Mouse (Mus musculus) lung, postnatal 36 days (tissue): ENCODE results near the gene Fam155a.
A peak's percentile ranks its signal among the peaks of the same experiment; 100 is the strongest.
"Not testable (repeated sequence)": the region's sequence is repeated elsewhere in the genome, so short reads cannot be mapped to it uniquely, and the experiment has no call there.

Experiments
- DNase-seq: peaks from one replicate; pipeline ENCODE4 v3.0.0; 2022; ENCODE audit warnings: mixed read lengths

The Fam155a gene

DNA sequence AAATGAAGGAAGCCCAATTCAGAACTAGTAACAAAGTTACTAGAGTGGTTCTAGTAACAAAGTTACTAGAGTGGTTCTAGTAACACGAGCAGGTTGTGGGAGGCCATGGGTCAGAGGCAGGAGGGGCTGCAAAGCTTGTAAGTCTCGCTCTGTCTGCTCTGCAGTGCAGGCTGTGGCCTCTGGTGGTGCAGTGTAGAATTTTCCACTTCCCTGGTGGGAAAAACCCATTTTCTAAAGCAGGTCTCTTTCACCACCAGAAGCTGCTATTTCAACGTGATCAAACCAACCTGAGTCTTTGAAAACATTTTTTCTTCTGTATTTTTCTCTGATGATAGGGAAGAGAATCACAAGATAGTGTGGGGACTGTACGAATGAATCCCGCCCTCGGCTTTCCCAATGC lies 372.9 kb downstream of the Fam155a start:
- no peak for DNase-seq

DNA sequence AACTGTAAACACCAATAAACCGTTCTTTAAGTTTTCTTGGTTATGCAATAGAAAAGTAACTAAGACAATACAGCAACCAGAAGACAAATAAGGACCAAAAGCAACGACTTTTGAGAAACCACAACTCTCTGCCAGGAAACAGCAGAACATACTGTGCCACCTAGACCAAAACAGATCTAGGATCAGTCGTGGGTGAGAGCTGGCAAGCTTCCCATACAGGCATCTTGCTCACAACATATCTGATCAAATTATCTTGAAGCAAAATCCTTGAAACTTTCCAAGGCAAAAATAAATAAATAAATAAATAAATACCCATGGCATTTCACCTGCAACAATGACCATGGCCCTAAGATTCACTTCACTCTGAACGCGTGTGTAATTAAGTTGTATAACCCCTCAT lies 376.3 kb downstream of the Fam155a start:
- no peak for DNase-seq

DNA sequence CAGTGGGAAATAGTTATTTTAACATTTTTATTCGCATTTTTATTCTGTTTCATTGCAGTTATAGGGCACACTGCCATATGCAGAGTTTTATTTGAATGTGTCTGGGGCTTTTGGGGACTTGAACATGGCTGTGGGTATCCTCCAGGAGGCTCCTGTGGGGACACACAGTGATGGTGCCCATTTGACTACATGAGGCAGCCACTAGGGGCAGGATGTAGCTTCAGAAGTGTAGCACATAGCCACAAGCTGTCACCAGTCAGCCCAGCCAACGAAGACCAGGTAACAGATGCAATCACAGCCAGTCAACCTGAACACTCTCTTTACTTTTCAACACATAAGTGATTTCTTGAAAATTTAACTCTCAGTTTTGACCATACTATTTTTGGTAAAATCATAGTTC lies 377.7 kb downstream of the Fam155a start:
- DNase-seq = no peak

DNA sequence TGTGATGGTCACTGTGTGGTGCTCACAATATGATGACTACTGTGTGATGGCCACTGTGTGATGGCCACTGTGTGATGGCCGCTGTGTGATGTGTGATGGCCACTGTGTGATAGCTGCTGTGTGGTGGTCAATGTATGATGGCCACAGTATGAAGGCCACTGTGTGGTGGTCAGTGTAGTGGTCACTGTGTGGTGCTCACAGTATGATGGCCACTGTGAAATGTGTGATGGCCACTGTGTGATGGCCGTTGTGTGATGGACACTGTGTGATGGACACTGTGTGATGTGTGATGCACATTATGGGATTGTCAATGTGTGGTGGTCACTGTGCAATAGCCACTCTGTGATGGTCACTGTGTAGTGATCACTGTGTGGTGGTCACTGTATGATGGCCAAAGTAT lies 380.7 kb downstream of the Fam155a start:
- not testable (repeated sequence) for DNase-seq

DNA sequence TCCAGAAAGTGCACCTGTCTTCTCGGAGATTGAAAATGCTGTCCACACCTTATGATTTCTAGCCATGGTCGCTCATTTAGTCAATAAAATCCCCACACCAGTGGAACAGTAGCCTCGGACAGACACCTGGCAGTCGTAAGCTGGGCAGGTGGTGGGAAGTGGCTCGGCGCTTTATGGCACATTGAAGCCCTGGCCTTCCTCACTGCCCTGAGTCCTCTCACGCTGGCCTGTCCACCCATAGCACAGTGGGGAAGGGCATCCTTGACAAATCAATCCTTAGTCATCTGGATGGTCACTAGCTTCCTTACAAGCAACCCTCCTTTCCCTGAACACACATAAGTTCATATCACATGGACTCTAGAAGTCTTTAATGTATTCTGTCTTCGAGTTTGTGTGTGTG lies 401.8 kb downstream of the Fam155a start:
- DNase-seq = no peak

DNA sequence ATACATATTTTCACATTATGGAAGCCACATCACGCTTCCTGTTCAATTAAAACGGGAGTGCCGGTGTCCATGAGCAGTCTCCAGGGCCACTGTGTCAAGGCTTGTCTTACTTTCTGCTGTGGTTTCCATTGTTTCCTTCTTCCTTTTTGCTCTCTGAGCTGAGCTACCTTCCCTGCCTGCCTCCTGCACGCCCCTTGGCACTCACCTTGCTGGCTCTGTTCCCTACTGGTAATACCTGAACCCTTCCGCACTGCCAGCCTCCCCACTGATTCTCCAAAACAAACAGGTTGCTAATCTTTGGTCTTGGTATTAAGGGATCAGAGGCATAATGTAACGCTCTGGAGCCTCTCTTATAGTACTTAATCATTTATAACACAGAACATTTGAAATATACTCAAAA lies 403.2 kb downstream of the Fam155a start:
- peak; percentile 6 for DNase-seq

DNA sequence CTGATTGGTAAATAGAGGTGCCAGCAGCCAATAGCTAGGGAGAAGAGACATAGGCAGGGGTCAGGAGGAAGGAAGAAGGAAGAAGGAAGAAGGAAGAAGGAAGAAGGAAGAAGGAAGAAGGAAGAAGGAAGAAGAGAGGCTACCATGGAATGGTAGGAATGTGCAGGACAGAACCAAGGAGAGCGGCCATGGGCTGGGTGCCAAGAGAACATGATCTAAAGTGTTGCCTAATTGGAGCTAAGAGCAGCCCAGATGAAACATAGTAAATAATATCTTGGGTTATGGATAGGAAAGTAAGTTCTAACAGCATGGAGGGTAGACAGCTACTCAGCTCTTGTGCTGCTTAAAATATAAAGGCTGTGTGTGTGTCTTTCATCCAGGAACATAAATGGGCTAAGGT lies 405.6 kb downstream of the Fam155a start:
- no peak for DNase-seq

DNA sequence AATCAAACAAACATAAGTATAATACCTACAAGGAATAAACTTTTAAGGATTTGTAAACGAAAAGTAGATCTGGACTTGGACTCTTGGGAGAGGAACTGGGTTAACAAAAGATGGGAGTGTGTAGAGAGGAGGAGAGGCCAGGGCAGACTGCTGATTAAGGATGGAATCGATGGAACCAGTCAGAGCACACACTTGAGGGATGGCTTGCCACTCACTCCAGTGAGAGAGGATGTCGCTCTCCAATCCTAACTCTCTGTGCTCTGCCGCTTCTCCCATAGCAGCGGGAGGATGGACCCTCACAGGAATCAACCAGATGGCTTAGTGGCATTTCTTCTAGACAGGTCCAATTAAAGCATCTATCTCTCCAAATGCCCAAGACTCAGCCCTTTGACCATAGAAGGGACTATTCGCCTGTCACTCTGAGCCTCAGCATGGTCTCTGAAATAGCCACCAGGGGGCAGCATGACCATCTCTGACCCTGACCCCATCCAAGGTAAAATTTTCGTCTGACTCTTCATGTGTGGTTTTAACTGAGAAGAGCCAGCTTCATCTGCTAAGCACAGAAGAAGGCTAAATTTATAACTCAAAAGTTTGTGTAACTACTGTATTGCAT lies 422.3 kb downstream of the Fam155a start:
- DNase-seq = peak; percentile 42

DNA sequence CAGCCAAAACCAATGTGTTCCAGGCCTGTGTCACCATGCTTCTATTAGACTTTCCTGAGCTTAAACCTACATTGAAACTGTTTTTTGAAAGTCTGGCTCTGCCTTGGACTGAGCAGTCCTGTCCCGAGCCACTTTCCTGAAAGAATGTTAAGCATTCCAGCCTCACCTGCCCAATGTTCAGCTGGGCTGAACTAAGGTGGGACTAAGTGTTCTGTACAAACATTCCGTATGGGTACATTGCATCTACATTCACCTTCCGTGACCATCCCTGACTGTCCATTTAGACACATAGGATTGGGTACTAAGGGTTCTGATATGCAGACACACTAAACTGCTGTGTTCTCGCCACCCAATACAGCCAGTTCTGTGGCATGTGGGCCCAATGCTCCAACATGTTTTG lies 423.8 kb downstream of the Fam155a start:
- DNase-seq = peak; percentile 5

DNA sequence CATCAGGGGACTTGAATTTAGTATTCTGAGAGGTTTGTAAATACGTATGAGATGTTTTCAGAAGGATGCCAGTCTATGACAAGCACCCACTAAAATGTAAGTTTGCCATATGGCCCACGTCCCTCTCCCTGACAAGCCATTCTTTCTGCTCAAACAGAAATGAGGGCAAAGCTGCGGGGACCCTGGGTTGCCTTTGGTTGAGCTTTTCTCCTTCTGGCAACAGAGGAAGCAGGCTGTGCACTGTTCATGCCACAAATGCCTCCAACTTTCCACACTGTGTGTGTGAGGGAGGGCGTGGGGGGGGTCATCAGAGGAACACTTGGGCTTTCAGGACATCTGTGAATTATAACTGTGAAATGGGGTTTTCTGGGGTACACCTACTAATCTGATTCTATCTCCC lies 426.8 kb downstream of the Fam155a start:
- DNase-seq = no peak

DNA sequence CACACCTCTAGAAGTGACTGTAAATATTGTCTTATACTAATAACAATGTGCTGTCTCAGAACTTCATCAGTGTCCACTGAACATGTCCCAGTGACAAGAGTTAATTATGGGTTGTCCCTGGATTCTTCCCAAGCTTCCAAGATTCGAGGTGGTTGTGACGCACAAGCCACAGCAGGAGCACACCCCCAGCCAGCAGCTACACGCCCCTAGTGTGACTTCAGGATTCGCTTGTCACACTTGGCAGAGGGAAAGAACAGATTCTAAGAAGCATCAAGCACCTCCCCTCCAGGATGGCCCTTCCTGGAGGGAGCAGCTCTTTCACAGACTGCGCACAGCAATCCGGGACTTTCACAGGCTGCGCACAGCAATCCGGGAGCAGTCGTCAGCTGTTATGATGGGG lies 428.0 kb downstream of the Fam155a start:
- no peak for DNase-seq

DNA sequence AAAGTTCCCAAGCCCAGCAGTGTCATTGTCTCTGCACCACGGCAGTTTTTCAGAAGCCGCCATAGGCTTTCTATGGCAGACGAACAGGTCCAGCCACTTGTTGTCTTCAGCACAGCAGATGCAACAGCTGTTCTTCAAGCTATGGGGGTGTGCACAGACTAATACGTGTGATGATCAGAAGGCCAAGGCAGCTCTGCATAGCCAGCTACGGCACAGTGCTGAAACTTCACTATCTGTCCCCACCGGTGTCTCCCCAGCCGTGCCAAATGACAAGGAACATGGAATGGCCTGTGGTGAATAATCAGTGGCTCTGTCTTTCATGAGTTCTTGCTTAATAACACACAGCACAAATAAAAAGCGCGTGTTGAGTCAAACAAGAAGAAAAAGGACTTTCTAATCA lies 428.4 kb downstream of the Fam155a start:
- no peak for DNase-seq

DNA sequence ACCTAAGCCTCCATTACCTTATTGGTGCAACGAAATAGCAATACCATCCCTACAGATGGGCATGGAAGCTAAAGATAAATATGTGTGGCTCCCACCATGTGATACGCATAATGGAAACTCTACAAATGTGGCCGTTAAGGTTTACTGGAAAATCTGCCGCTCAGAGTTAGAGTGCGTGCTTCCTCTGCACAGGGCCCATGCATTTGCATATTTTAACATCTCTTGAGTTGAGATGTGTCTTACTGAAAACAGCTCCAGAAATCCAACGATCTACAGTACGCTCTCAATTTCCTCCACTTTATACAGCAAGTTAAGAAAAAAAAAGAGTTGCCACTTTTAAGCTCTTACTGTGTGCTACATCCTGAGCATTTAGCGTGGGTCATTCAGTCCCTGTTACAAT lies 433.1 kb downstream of the Fam155a start:
- no peak for DNase-seq

DNA sequence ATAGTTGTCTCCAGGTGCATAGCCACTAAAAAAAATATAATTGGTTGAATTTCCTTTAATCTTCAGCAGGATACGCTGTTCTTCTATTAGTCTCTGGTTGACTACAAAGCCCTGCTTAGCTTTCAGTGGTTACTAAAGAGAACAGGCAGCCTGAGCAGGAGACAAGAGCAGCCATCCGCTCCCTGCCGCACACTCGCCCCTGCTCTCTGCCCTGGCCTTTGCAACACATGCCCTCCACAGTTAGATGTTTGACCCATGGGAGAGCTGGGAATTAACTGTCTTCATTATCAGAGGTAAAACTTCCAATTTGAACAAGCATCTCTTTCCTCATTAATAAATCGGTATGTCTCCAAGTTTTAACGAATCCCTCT lies 435.0 kb downstream of the Fam155a start:
- DNase-seq = no peak

DNA sequence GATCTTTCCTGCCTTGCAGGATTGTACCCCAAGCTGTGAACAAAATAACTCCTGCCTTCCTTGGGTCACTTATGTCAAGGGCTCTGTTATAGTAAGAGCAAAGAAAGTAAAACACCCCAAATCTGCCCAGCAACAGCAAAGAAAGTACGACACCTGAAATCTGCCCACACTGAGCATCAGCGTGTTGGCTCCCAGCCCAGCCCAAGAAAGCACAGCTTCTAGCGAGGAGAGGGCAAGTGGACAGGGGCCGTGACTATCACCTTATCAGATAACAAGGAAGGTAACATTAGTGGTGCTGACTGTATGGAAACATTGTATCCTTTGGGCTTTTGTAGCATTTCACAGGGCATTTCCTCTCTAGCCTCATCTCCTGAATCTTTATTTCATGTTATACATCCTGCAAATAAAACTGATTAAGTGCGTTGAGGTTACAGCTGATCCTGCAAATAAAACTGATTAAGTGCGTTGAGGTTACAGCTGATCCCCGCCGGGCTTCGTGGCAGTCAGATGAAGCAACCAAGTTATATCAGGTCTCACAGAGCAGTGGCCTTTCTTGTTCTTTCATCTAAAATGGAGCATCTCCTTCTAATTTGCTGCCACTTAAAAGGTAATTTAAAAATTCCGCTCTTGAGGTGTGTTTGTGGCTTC lies 435.6 kb downstream of the Fam155a start:
- DNase-seq = no peak

DNA sequence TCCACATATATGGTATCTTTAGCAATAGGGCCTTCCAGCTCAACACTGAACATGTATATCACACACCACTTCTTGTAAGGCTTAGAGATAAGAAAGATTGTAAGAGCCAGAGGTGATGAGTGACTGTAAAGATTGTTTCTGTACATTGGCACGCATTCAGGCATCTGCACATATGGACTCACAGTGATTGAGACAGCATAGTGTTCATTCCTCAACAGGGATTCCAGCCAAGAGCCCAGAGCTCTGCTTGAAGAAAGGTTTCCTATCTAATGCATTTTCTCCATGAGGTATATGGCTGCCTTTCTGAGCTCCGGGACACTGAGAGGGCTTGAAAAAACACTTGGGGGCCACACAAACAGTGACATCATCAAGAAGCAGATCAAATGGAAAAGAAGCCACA lies 438.2 kb downstream of the Fam155a start:
- no peak for DNase-seq

DNA sequence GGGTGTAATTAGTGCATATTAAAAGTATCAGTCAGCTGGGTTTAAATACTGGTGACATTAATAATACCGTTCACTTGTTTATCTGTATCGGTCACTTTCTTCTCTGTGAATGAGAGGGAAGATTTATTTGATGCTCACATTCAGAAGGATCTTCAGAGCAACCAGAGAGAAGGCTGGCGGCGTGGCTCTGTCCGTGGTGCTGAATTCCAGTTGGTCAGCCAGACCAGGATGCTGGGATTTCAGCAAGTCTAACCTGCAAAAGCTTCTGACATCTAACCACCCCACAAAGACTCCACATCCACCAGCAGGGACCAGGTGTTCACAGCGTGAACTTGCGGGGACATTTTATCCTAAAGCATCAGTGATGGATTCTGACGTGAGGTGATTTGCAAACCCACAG lies 461.5 kb downstream of the Fam155a start:
- no peak for DNase-seq

DNA sequence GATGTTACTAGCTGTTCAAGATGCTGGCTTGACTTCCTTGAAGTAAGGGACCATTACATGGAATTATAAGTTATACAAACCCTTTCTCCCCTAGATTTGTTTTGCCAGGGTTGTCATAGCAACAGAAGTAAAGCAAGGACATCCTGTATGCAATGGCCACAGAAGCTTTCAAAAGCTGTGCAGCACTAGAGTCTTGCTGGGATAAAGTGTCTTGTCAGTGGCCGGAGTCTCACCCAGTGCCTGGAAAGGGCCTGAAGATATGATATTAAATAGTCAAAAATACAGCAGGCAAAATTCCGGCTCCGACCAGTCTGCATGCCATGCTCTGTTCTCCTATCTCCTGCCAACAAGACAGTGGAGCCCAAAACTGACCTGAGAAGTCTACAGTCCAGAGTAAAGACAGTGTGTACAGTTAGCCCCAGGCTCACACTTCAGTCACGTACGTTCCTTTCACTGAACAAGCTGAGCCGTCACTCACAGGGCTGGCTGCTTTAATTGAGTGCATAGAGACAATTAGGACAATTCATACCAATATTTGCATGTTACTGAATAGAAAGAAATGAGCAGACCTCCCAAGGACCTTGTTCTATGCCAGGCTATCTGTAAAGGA lies 467.3 kb downstream of the Fam155a start:
- DNase-seq = no peak

DNA sequence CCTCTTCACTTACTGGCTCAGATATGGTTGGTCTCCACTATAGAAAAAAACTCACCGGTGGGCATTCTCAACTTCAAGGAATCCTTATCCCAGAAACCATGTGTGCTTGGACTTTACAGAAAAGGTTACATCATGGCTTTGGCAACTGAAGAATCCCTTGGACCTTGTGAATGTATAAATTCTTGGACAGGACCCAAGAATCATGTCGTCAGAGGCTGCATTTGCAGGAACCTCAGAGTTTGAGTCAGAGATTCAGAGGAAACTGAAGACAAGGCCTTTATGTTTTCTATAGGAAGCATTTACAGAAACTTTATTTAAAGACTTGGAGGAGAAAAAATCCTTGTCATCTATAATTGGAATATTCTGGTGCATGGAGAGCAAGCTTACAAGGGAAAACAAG lies 475.9 kb downstream of the Fam155a start:
- no peak for DNase-seq

DNA sequence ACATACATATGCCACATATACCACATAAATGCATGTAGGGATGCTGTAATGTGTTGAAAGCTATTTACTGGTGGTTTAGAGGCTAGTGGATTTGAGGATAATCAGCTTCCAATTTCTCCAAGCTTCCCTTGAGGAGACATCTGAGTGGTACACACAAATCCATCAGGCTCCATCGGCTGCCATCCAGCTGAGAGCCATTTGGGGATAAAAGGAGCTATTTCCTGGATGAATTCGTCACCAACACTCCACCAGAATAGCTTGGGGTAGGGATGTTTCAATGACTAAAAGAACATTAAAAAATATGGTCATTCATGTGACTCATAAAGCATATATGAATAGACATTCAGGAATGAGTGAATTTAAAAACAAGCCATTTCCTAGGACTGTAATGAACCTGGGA lies 478.4 kb downstream of the Fam155a start:
- no peak for DNase-seq

DNA sequence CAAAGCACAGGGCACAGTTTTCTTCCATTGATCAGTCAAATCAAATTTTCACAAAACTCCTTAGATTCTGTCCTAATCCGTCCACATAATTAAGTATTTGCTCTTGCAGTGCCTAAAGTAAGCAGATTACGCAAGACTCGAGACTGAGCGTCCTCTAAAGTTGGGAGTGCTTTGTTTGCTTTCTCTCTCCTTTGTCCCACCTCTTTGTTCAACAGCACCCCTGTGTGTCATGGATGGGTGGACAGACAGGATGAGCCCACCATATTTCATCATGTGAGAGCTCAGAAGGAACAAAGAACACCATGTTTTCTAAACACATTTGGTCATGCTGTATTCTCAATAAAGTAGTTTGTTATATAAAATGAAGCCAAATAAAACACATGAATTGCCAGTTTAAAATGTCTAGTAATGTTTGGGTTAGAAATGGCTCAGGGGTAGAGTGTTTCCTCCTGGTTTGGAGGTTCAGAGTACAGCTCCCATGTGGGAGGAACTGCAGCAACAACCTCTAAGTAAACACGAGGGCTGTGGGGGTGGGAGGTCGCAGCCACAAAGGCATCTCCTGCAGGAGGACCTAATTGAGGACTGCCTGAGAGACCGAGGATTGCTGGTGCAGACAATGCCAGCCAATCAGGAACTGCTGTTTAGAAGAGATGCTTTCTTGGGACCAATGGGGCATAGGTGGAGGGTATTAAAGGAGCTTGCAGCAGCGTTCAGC lies 482.8 kb downstream of the Fam155a start:
- peak; percentile 7 for DNase-seq

DNA sequence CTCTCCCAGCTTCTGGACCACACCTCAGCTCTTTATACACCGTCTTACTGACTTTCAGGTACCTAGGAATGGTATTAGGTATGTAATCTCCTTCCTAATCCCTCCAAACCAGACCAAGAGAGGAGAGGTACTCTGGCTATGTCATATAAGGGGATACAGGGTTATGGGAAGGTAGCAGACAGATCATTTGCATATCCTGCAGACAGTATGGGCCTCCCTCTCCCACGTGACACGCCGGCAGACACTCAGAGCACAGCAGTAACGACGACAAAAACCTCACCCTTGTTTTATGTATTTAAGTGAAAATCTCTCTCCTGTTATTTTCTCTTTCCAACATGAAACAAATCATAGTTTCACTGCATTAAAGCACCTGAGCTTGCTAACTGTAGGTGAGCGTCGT lies 496.8 kb downstream of the Fam155a start:
- DNase-seq = no peak

DNA sequence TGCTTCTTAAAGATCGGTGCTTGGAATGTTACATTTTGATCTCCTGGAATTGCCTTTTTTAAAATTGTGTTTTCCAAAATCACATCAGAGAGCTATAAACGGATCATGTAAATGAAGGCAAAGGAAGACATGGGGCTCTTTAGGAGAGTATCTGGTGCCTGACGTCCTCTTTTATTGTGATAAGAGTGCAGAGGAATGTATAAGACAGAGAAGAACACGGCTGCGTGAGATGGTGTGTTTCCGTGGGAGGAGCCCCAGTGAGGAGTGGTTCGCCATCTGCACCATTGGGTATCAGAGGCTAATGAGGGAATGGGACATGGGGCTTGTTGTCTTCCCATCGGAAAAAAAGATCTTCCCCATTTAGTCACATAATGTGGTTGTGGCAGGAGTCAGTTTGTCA lies 506.6 kb downstream of the Fam155a start:
- no peak for DNase-seq

DNA sequence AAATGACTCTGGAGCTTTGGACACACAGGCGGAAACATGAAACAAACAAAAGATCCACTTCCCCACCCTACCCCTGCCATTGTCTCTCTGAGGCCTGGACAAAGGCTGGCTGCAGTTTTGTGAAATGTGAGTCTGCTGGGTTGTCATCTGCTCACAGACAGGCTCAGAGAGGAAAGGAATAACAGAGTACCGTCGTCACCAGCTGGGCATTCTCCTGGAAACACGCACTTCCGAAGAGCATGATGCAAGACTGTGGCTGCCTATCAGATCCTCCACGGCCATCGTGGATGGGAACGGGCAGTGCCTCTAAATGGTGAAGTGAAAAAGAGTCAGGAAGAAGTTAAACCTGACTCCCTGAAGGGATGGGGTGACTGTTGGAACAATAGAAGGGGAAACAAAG lies 509.4 kb downstream of the Fam155a start:
- DNase-seq = no peak
